Mouse (Mus musculus): ENCODE results near the gene Tbc1d10a. TPM values are rescaled to one million over a fixed set of nuclear protein-coding genes. Genes with fewer than 3 reads are reported as not detected.

Gene Tbc1d10a
- total and polyA plus RNA-seq, 3 experiments, result 23.0 to 27.4 TPM; not detected in 1

- TF ChIP-seq ELF1 (IDR thresholded peaks at IDR 0.05; ENCODE audit: low read depth, low read length), result peak; percentile 60
- peak; percentile 56; the same call in 1 of the 2 replicates for TF ChIP-seq NELFE (IDR thresholded peaks at IDR 0.05; ENCODE audit: low read depth, low read length)
- TF ChIP-seq HCFC1 (IDR thresholded peaks at IDR 0.05; ENCODE audit: low read depth, low read length), result peak; percentile 56; the same call in 1 of the 2 replicates
- TF ChIP-seq MEF2A (IDR thresholded peaks at IDR 0.05; ENCODE audit: extremely low read depth, insufficient replicate concordance, low read depth, low read length, poor library complexity, severe bottlenecking), result no peak
- TF ChIP-seq ETS1 (IDR thresholded peaks at IDR 0.05; ENCODE audit: low read depth, low read length), result peak; percentile 65
- peak; percentile 54 to 65; a peak in 2 of 4 replicates for TF ChIP-seq POLR2A (IDR thresholded peaks at IDR 0.05; ENCODE audit: control insufficient read depth in 1 of 2, insufficient read depth in 1 of 2, low read depth in 1 of 2, low read length in 2 of 2, poor library complexity in 1 of 2)
- no peak for TF ChIP-seq MAFK (IDR thresholded peaks at IDR 0.05; ENCODE audit: borderline replicate concordance, low read depth, low read length)
- no peak for TF ChIP-seq POLR2AphosphoS5 (IDR thresholded peaks at IDR 0.05; ENCODE audit: borderline replicate concordance, low read depth, low read length)
- no peak for TF ChIP-seq POLR2AphosphoS2 (IDR thresholded peaks at IDR 0.05; ENCODE audit: low read length)
- TF ChIP-seq E2F4 (IDR thresholded peaks at IDR 0.05; ENCODE audit: borderline replicate concordance, low read depth, low read length), result no peak
- peak; percentile 93 for TF ChIP-seq USF1 (IDR thresholded peaks at IDR 0.05; ENCODE audit: low read depth, low read length)
- TF ChIP-seq MAX (IDR thresholded peaks at IDR 0.05; ENCODE audit: low read length), result peak; percentile 98
- TF ChIP-seq TCF12 (IDR thresholded peaks at IDR 0.05; ENCODE audit: low read depth, low read length), result no peak
- TF ChIP-seq JUND (IDR thresholded peaks at IDR 0.05; ENCODE audit: low read depth, low read length), result no peak
- TF ChIP-seq TBP (IDR thresholded peaks at IDR 0.05; ENCODE audit: low read depth, low read length), result peak; percentile 18; the same call in 1 of the 2 replicates
Measured at GRCm38 (mm10) chr11:4237389-4237912, 50.9 kb downstream of the Tbc1d10a start (continued).

GRCm38 (mm10) chr11:4238167-4238566 lies 51.6 kb downstream of the Tbc1d10a start:
- peaks cover 0 to 6% of the 10 kb centered on the region in 2 experiments; a peak in 2 of 4 replicates for H3K36me3 ChIP-seq (ENCODE audit: control insufficient read depth in 1 of 2, insufficient read depth in 2 of 2, low read length in 2 of 2)
- H3K9me3 ChIP-seq (replicated peaks; ENCODE audit: insufficient read depth, low read length), result no peaks in the 10 kb centered on the region
- H3K27me3 ChIP-seq (ENCODE audit: control insufficient read depth in 1 of 2, insufficient read depth in 2 of 2, low read length in 2 of 2), result no peaks in the 10 kb centered on the region
- peak overlapping the region; percentile 91 for H3K9ac ChIP-seq (ENCODE audit: control insufficient read depth, low read depth, low read length, poor library complexity, severe bottlenecking)
- peaks cover 0 to 22% of the 10 kb centered on the region in 2 experiments; a peak in 2 of 4 replicates for H3K4me1 ChIP-seq (ENCODE audit: control insufficient read depth in 1 of 2, insufficient read depth in 2 of 2, low read length in 2 of 2)
- 0 out of 2 replicates have a peak, but pooled peaks have one; percentile 65 for TF ChIP-seq ZKSCAN1 (IDR thresholded peaks at IDR 0.05; ENCODE audit: low read depth, low read length)
- no peak for TF ChIP-seq MYC (IDR thresholded peaks at IDR 0.05; ENCODE audit: low read depth, low read length)
- peak overlapping the region; percentile 32 for H3K27ac ChIP-seq (ENCODE audit: control insufficient read depth, low read depth, low read length)
- peaks cover 24% of the 10 kb centered on the region for H3K79me2 ChIP-seq (ENCODE audit: control insufficient read depth, insufficient read depth, low read length, poor library complexity)
- H3K4me3 ChIP-seq (ENCODE audit: control insufficient read depth in 1 of 2, insufficient read depth in 1 of 2, low read depth in 2 of 2, low read length in 2 of 2), result peak overlapping the region; percentile 82 to 97
- no peak for DNase-seq (ENCODE audit: low read depth, low spot score)

- no peak for TF ChIP-seq RAD21 (IDR thresholded peaks at IDR 0.05; ENCODE audit: low read depth, low read length)
- no peak for TF ChIP-seq ZKSCAN1 (IDR thresholded peaks at IDR 0.05; ENCODE audit: low read depth, low read length)
- no peak for TF ChIP-seq UBTF (IDR thresholded peaks at IDR 0.05; ENCODE audit: borderline replicate concordance, insufficient read depth, low read depth, low read length)
- H3K4me1 ChIP-seq (ENCODE audit: control insufficient read depth in 1 of 2, insufficient read depth in 2 of 2, low read length in 2 of 2), result peaks cover 0 to 19% of the 10 kb centered on the region in 2 experiments; a peak in 2 of 4 replicates
Measured at GRCm38 (mm10) chr11:4239691-4240090, 53.1 kb downstream of the Tbc1d10a start.

More at GRCm38 (mm10) chr11:4239691-4240090, 53.1 kb downstream of the Tbc1d10a start:
- peaks cover 0 to 8% of the 10 kb centered on the region in 2 experiments; a peak in 3 of 4 replicates for H3K36me3 ChIP-seq (ENCODE audit: control insufficient read depth in 1 of 2, insufficient read depth in 2 of 2, low read length in 2 of 2)
- H3K79me2 ChIP-seq (ENCODE audit: control insufficient read depth, insufficient read depth, low read length, poor library complexity), result peaks cover 24% of the 10 kb centered on the region
- DNase-seq (ENCODE audit: low read depth, low spot score), result no peak
- H3K4me3 ChIP-seq (ENCODE audit: control insufficient read depth in 1 of 2, insufficient read depth in 1 of 2, low read depth in 2 of 2, low read length in 2 of 2), result no peak overlapping the region
- H3K27ac ChIP-seq (ENCODE audit: control insufficient read depth, low read depth, low read length), result no peak overlapping the region
- H3K9ac ChIP-seq (ENCODE audit: control insufficient read depth, low read depth, low read length, poor library complexity, severe bottlenecking), result no peak overlapping the region
- no peaks in the 10 kb centered on the region for H3K9me3 ChIP-seq (replicated peaks; ENCODE audit: insufficient read depth, low read length)
- no peaks in the 10 kb centered on the region for H3K27me3 ChIP-seq (ENCODE audit: control insufficient read depth in 1 of 2, insufficient read depth in 2 of 2, low read length in 2 of 2)
